Comparison of ENCODE assay signal across 18 mouse cellular contexts in genomic region chr4:98221566-98221965, GRCm38 (mm10).
DNase-seq lines count a peak whose midpoint lies in the region; ATAC-seq lines count a peak whose summit lies in the region.
"Had no signal": no experiment of that assay in that cellular context is flagged by ENCODE, and none has a peak within 500 bp of the region (broad histone marks: within the 10 kb centered on the region; RNA-seq: fewer than 3 reads in every experiment).

No protein-coding gene starts in this region.

- intact Hi-C loops in heart, postnatal 25 days (cut with DNase I) = no loop called here

- H3K27ac ChIP-seq in kidney, embryonic 16.5 days (ENCODE audit: low read length) = no peak overlapping the region
- no peak overlapping the region for H3K27ac ChIP-seq in forebrain, embryonic 10.5 days
- H3K27ac ChIP-seq: embryonic facial prominence, embryonic 12.5 days; hindbrain, embryonic 12.5 days had no signal

- H3K36me3 ChIP-seq in kidney, embryonic 16.5 days (ENCODE audit: insufficient read depth, low read length) = no peaks in the 10 kb centered on the region
- no peaks in the 10 kb centered on the region for H3K36me3 ChIP-seq in forebrain, embryonic 10.5 days (replicated peaks)
- H3K36me3 ChIP-seq: embryonic facial prominence, embryonic 12.5 days; hindbrain, embryonic 12.5 days had no signal

- peak; percentile 57 for DNase-seq in heart, adult 8-10 months (ENCODE audit: low spot score)
- DNase-seq in heart, postnatal 25 days (ENCODE audit: low spot score) = no peak
- no peak for DNase-seq in kidney, postnatal 4 days
- DNase-seq in adipocyte (ENCODE audit: low spot score) = peak; percentile 40
- peak; percentile 56 for DNase-seq in lung, postnatal 36 days
- DNase-seq in forebrain, embryonic 10.5 days (ENCODE audit: extremely low spot score, low spot score) = no peak
- no peak for DNase-seq in layer of hippocampus, postnatal 25 days (ENCODE audit: extremely low spot score in 1 of 2, low spot score in 1 of 2)
- DNase-seq: B cell, adult 2 months; cerebellum, adult 11-12 months; cerebellum, postnatal 36 days; gastrocnemius, postnatal 25 days; liver; midbrain, embryonic 14.5 days; spleen, adult 18-20 months; thymus, postnatal 4 days had no signal

- H3K4me3 ChIP-seq in kidney, embryonic 16.5 days (ENCODE audit: low read length) = no peak overlapping the region
- H3K4me3 ChIP-seq in forebrain, embryonic 10.5 days = no peak overlapping the region
- H3K4me3 ChIP-seq: embryonic facial prominence, embryonic 12.5 days; hindbrain, embryonic 12.5 days had no signal

- 48% methylated on average over 4 of the region's 4 CpGs for WGBS in kidney, embryonic 16.5 days
- WGBS in forebrain, embryonic 10.5 days = 85% methylated on average over 4 of the region's 4 CpGs

- H3K4me1 ChIP-seq in kidney, embryonic 16.5 days (ENCODE audit: insufficient read depth, low read length) = no peaks in the 10 kb centered on the region
- H3K4me1 ChIP-seq in forebrain, embryonic 10.5 days = peaks cover 12% of the 10 kb centered on the region

- peak; percentile 35; the same call in 1 of the 2 replicates for ATAC-seq in kidney, embryonic 16.5 days (ENCODE audit: low FRiP score, low TSS enrichment)

- H3K9me3 ChIP-seq in kidney, embryonic 16.5 days (ENCODE audit: low read length) = 0 out of 2 replicates have a peak, but pooled peaks cover 2% of the 10 kb centered on the region
- H3K9me3 ChIP-seq in forebrain, embryonic 10.5 days = no peaks in the 10 kb centered on the region
- H3K9me3 ChIP-seq: embryonic facial prominence, embryonic 12.5 days; hindbrain, embryonic 12.5 days had no signal

- H3K9ac ChIP-seq in kidney, embryonic 16.5 days (replicated peaks; ENCODE audit: low read length) = no peak overlapping the region
- H3K9ac ChIP-seq: embryonic facial prominence, embryonic 12.5 days; hindbrain, embryonic 12.5 days had no signal

- no peak overlapping the region for H3K4me2 ChIP-seq in kidney, embryonic 16.5 days (replicated peaks; ENCODE audit: low read depth, low read length)
- H3K4me2 ChIP-seq: embryonic facial prominence, embryonic 12.5 days; hindbrain, embryonic 12.5 days had no signal

- no peaks in the 10 kb centered on the region for H3K27me3 ChIP-seq in kidney, embryonic 16.5 days (ENCODE audit: insufficient read depth, low read length)
- no peaks in the 10 kb centered on the region for H3K27me3 ChIP-seq in forebrain, embryonic 10.5 days (ENCODE audit: poor library complexity, severe bottlenecking)
- H3K27me3 ChIP-seq: embryonic facial prominence, embryonic 12.5 days; hindbrain, embryonic 12.5 days had no signal

Comparison
In these comparisons a context has a peak if more than half of its experiments do, and no peak if none do; other contexts are left out.
1. DNase-seq: peak in heart, adult 8-10 months (single experiment), adipocyte (single experiment) and lung, postnatal 36 days (single experiment); none in heart, postnatal 25 days (single experiment), kidney, postnatal 4 days (0 of 2), forebrain, embryonic 10.5 days (single experiment) and layer of hippocampus, postnatal 25 days (0 of 2).